Mouse (Mus musculus) kidney, adult 2 months (tissue): ENCODE results near the gene Vat1l.

Experiments used
- CTCF ChIP-seq: fragments of 200-500 bp; conservative IDR thresholded peaks from 2 replicates; pipeline ENCODE4 v1.5.1; 2011; ENCODE audit warnings: low read depth, mild to moderate bottlenecking, control low read depth, low read length, moderate library complexity, mixed read lengths; ENCODE audit not compliant: insufficient read depth, insufficient read length
- POLR2A ChIP-seq: fragments of 200-500 bp; IDR thresholded peaks from one replicate; pipeline ENCODE4 v1.6.1; 2011; ENCODE audit warnings: low read depth, low read length, control low read depth

DNA sequence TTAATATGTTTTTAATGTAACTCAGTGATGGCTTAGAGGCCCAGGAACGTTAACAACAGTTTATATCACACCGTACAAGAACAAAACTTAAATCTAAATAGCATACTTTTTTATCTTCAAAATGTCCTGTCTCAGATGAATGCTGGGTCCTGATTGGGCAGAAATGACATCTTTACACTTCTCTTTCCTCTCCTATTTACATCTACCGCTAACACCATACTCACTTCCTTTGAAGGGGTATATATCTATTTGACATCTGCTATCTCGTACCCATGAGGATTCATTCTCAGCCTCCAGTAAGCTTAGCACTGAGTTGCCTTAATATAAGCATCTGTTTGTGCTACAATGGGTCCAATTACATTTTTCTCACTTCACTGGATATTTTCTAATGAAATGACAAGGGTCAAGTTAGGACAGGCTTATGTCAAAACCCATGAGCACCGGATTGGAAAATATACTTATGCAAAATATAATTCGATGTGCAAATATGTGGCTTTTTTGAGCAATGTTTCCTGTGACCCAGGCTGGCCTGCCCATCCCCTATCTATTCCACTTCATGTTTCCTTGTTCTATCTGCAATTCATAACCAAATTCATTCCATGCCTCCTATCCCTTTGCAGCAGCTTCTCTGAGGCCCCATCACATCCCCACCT lies 40.8 kb upstream of the Vat1l start:
- no peak for TF ChIP-seq POLR2A
- no peak for TF ChIP-seq CTCF
